Comparison of ENCODE assay signal across 17 mouse cellular contexts in genomic region chr10:60250426-60250965, GRCm38 (mm10).
"Had no signal": no experiment of that assay in that cellular context is flagged by ENCODE, and none has a peak within 500 bp of the region (broad histone marks: within the 10 kb centered on the region; RNA-seq: fewer than 3 reads in every experiment).

No protein-coding gene starts in this region.

- H3K9ac ChIP-seq: liver, embryonic 15.5 days; neural tube, embryonic 15.5 days; stomach, embryonic 15.5 days had no signal

- H3K9me3 ChIP-seq: limb, embryonic 10.5 days; liver, embryonic 15.5 days; midbrain, embryonic 10.5 days; neural tube, embryonic 15.5 days; stomach, embryonic 15.5 days had no signal

- DNase-seq: lung, adult 2 months; lung, postnatal 4 days; midbrain, embryonic 14.5 days; right cerebral cortex, adult 18-20 months; spleen, adult 18-20 months; thymus, adult 2 months; thymus, postnatal 25 days had no signal

- ATAC-seq: hindbrain, postnatal 0 days; lung, postnatal 0 days had no signal

- H3K36me3 ChIP-seq: limb, embryonic 10.5 days; liver, embryonic 15.5 days; midbrain, embryonic 10.5 days; neural tube, embryonic 15.5 days; stomach, embryonic 15.5 days had no signal

- H3K4me1 ChIP-seq: limb, embryonic 10.5 days; midbrain, embryonic 10.5 days; neural tube, embryonic 15.5 days; stomach, embryonic 15.5 days had no signal

- H3K4me3 ChIP-seq: left cerebral cortex, adult 2 months; limb, embryonic 10.5 days; liver, embryonic 15.5 days; midbrain, embryonic 10.5 days; myocyte; neural tube, embryonic 15.5 days; stomach, embryonic 15.5 days had no signal

- H3K27ac ChIP-seq: hindbrain, postnatal 0 days; left cerebral cortex, adult 2 months; limb, embryonic 10.5 days; liver, embryonic 15.5 days; midbrain, embryonic 10.5 days; neural tube, embryonic 15.5 days; stomach, embryonic 15.5 days had no signal

- H3K27me3 ChIP-seq: liver, embryonic 15.5 days; neural tube, embryonic 15.5 days; stomach, embryonic 15.5 days had no signal

- H3K4me2 ChIP-seq: liver, embryonic 11.5 days; liver, embryonic 15.5 days; neural tube, embryonic 15.5 days; stomach, embryonic 15.5 days had no signal
